Mouse (Mus musculus): ENCODE results near the gene Tnni3k.
"Not testable (repeated sequence)": the region's sequence is repeated elsewhere in the genome, so short reads cannot be mapped to it uniquely, and the experiment has no call there.

The Tnni3k gene

DNA sequence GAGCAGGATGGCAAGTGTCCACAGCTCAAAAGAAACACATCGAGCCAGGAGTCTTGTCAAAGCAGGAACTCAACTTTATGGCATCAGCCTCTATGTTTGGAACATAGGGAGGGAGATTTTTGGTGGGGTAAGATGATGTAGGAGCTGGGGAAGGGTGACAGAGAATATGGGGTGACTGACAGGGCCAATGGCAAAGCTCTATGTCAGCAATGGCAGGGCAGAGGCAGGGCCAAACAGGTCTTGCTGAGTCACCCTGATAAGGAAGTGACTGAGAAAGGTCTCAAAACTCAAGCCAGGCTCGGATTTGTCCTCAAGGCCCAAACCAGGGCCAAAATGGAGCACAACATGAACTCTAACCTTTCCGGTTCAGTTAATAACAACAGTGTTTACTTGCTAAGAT is 219.1 kb downstream of the Tnni3k start:
- intact Hi-C loops (cut with DNase I) = no loop called here

DNA sequence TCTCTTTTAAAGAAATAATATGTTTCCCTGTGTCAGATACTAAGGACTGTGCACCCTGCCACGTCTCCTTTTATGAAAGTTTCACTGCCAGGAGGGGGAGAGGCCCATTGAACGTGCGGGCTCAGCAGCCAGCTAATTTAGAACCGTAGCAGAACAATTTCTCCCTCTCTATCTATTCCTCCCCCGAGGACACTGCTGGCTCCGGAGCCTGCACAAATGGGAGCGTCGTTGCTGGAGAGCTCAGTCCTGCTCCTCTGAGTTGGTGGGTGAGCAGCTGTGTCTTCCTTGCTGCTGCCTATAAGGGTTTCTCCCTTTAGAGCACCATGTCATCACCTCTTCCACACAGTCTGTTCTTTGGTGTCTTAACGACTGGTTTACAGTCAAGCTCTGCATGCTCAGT is 220.8 kb downstream of the Tnni3k start:
- intact Hi-C loops (cut with DNase I) = no loop called here

DNA sequence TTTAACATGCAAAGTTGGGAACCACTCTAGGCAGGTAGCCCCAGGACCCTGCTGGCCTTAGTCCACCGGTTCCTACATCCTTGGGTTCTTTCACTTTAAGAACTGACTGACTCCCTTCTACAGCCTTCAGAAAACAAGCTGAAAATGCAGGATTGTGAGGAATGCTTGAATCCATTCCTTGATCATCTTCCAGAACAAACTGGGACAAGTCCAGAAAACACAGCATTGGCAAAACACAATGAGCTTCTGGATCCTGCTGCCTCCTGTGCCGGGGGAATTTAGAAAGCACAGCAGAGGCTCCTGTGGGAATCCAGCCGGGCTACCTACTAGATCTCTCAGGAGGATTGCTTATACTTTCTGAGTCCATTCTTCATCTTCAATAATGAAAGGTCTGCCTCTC is 229.5 kb downstream of the Tnni3k start:
- intact Hi-C loops (cut with DNase I) = no loop called here

DNA sequence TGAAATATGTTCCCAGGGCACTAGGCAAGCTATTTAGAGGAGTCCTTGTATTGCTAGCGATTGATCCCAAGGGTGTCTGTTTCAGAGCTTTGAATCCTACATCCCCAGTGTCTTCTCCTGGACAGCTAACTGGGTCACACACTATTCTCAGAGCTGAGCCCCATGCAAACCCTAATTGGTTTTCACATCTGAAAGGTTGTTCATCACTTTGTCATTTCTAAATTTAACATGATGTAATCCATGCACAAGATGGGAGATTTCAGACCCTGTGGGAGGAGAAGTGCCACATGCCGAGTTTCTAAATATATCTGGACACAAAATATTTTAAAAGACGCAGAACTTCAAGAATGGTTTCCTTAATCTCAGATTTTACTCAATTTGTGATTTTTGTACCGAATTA is 230.5 kb downstream of the Tnni3k start:
- intact Hi-C loops (cut with DNase I) = no loop called here

DNA sequence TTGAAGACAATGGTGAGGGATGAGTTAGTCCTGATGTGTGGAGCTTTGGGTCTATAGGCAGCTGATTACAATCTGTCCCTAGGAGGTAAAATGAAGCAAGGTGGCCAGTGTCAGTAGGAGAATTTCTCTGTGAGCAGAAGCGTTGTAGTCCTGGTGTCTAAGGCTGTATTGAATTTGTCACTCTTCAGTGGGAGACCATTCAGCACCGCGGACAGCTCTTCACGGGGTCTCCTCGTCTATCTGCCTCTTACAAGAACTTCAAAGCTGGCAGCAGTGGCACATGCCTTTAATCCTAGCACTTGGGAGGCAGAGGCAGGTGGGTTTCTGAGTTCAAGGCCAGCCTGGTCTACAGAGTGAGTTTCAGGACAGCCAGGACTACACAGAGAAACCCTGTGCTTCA is 235.5 kb downstream of the Tnni3k start:
- intact Hi-C loops (cut with DNase I) = not testable (repeated sequence)

DNA sequence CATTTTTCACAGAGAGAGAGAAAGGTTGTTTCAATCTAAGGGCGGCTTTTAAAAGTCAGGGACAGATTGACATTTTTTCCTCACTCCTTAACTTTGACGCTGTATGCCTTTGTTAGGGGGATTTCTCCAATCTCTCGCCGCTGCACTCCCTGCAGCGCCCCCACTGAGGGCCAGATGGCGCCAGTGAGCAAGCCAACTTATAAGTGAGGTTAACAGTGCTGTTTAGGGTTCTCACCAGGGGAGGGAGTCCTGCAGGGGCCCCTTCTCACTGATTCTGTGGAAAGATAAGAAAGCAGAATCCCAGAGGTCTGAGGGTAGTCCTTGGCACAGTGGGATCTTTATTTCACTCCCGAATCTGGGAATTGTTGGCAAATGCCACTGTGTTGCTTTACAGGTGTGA is 237.5 kb downstream of the Tnni3k start:
- intact Hi-C loops (cut with DNase I) = no loop called here

DNA sequence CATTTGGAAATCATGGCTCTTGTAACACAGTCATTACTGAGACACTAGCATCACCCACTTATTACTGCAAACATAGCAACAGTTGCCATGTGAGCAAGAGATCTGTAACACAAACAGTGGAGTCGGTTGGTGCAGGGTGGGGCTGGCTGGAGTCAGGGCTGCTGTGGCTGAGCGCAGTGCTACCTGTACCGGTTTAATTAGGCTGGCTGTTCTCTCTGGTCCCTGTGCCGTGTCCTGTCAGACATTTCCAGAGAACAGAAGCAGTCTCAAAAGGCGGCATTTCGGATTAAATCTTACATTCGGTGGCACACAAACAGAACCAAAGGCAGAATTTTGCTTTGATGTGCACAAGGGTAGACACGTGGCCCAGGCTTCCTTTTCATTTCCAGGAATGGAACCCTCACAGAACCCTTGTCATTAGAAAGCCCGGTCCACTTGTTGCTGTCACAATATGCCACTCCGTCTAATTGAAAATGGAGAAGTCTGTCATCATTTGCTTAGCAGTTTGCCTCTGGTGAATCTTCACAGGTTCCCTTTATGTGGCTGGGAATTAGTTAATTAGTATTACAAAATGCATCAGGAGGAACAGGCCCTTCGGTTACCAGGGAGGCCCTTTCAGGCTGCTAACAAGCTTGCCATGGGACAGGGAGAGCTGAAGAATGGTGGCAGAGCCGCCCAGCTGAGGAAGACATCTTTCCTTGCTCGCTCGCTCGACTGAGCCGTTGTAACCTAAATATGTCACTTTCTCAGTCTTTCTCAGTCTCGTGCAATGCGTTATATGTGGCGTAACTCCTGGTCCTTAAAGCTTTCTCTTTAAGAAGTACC is 238.2 kb downstream of the Tnni3k start:
- intact Hi-C loops (cut with DNase I) = no loop called here

DNA sequence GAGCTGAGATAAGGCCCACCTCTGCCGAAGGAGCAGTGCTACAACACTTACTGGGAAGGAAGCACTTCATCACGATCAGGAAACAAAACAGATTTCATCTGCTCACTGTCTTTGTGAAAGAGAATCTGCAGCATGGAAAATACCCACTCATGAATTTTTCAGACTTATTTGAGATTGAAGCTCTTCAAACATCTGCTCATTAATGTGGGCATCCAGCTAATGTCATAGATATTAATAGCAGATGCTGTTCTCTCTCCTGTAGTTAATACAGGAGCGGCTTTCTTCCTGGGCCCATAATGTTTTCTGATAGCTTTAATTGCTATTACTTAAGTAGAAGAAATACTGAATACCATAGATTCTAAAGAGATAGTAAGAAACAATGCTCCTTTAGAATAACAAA is 239.0 kb downstream of the Tnni3k start:
- intact Hi-C loops (cut with DNase I) = no loop called here

DNA sequence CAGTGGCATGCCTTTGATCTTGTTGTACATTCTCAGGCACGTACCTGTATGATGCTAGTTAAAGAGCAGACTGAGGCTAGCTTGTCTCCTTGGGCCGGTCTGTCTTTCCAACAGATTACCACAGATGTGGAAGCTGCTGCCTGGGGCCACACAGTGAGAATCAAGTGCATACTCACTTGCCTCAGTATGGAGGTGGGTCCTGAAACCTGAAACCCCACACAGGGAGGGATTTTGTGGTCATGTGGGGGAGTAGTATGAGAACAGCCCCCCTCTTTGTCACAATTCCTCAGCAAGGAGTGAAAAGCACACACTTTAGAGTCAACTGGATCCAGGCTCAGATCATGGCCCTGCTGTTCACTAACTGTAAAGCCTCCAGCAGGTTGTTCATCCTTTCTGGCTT is 239.6 kb downstream of the Tnni3k start:
- intact Hi-C loops (cut with DNase I) = no loop called here

DNA sequence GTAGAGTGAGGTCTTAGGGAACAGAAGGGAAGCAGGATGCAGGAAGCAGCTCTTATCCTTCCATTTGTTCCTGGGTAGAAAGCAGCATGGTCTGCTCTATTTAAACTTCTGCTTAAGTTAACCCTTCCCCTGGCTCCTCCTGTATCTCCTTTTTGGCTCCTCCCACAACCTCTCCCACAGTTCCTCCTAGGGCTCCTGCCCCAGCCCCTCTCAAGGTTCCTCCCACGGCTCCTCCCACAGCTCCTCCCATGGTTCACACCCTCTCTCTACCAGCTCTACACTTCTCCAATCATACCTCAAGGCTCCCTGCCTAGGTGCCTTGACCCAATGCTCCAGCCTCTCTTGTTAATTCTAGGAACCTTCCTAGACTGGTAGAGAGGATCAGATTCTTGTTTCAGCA is 242.3 kb downstream of the Tnni3k start:
- intact Hi-C loops (cut with DNase I) = no loop called here

DNA sequence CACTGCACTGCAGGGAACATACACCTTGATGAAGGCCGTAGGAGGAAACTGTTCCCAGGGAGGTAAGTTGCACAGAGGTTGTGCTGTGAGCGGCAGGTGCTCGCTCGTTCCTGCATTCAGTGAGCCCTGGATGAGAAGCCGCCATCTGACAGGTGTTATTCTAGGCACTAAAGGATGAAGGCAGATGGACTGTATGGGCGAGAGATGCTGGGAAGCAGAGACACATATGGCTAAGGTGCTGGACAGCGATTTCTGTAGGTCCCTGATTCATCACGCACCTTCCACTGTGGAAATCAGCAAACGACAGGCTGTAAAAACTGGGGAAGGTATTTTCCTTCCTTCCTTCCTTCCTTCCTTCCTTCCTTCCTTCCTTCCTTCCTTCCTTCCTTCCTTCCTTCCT is 243.4 kb downstream of the Tnni3k start:
- intact Hi-C loops (cut with DNase I) = no loop called here

DNA sequence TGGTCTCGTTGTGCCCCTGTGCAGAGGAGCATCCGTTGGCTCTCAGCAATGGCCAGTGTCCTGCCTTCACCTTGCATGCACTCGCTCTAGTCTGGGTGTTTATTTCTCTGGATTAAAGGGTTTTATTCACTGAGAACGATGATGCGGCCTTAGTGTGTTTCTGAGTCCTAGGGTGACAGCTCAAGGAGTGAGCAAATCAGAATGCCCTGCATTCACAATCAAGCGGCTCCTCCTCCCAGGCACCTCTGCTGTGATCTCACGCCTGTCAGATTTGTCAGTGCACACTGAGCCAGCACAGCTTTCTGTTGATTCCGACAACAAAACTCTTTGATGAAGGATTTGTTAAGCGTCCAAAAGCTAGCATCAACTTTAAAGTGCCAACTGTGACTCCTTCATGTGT is 243.9 kb downstream of the Tnni3k start:
- intact Hi-C loops (cut with DNase I) = no loop called here

DNA sequence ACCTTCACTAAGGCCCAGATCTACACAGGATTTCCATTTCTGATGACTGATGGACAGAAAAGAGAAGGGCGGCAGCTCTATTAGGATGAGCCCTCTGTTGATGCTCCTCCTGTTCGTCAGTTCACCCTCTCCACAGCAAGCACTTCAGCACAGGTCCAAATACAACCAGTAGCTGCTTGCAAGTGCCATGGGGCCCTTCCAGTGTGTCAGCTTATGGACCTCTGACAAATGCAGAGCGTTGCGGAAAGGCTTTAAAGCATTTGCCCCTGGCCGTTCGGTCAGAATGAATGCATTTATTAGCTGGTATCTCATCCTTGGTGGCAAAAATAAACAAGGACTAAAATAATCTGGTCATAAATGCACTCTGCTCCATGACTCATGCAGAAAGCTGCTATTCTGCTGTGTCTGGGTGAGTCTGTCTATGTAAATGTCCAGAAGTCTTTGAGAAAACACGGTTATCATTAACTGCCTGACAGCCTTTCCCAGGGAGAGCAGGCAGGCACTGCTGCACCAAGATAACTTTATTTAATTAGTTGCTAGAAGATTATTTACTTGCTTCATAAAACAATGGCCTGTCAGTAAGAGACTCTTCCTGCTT is 244.8 kb downstream of the Tnni3k start:
- intact Hi-C loops (cut with DNase I) = no loop called here

DNA sequence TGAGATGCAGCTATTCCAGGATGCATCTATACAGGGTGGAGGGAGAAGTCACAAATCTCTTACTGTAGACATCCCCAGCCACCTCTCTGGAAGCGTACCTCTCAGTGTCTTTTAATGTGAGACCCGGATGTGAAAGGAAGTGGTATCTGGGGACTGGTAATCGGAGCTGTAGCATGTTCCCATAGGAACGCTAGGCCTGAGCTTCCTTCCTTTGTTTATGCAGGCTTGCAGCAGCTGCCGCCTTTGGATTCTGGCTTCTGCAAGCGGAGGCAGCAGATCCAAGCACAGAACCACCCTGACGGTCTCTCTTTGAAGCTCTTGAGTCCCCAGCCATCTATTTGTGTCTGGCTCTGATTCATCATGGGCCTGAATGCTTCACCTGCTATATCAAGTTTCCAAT is 248.6 kb downstream of the Tnni3k start:
- intact Hi-C loops (cut with DNase I) = no loop called here

DNA sequence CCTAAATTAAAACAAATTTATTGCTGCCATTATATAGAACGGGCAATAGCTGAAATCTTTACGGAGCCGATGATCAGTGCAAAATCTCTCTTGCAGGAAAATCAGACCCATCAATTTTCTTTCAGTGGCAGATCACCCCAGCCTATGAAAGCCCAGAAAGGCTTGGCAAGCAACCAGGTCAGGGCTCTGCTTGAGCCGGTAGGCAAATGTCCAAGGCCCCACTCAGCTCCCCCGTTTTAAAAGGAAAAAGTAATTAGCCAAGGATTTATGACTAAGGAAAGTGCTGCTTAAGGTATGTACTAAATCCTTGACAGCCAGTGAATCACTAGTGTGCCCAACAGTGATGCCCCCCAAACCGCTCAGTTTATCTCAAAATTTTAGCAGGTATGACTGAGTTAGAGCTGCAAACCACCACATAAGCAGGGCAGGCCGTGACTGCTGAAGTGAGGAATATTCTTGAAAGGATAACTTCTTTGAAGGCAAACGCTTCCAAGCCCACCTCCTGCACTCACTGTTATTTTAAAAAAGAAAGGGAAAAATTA is 254.2 kb downstream of the Tnni3k start:
- intact Hi-C loops (cut with DNase I) = no loop called here

DNA sequence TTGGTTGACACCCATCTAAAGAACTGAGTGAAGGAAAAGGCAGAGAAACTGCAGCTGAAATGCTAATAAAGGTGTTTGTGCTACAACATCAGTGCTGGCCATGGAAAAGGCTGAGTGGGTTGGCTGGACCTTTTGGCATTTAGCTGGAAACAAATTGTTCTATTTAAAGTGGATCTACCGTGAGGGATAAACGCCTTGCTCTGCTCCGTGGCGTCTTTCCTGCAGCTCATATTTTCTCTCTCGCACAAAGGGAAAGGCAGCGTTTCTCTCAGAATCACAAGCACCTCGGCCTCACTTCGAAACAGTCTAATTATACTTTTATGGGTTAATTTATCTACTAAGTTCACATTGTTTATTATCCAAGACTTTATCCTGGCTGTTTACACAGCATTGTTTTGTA is 254.8 kb downstream of the Tnni3k start:
- intact Hi-C loops (cut with DNase I) = no loop called here

DNA sequence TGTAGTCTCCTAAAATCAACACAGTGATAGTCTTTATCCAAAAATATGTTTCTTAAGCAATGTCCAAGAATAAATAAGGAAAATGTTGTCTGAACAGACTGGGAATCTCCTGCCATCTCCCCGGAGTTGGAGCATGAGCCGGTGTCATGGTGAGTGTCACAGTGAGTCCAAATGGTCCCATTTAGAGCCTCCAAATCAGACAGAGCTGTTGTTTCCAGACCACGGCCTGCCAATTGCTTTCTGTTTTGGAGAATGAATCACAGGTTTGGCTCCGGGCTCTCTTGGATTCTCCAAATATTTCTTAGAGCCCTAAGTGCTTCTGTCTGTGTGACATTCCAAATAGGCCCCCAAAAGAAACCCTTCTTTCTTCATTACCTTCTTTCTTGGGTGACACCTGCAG is 256.4 kb downstream of the Tnni3k start:
- intact Hi-C loops (cut with DNase I) = no loop called here

DNA sequence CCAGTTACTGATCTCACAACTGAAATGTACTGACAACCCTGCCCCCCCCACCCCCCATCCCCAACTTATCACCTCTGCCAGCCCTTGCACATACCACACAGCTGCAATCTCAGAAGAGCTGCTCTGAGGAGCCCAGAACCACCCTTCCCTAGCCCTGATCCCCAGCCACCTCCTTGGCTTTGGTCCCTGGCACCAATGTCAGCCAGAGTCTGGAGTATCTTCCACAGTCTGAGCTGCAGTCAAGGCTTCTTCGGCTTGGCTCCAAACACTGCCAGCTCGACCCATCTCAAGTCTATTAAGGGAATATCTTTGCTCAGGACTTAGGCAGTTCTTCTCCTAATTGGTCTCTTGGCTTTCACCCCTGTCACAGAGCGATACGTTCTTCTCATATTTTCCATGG is 261.6 kb downstream of the Tnni3k start:
- intact Hi-C loops (cut with DNase I) = no loop called here

DNA sequence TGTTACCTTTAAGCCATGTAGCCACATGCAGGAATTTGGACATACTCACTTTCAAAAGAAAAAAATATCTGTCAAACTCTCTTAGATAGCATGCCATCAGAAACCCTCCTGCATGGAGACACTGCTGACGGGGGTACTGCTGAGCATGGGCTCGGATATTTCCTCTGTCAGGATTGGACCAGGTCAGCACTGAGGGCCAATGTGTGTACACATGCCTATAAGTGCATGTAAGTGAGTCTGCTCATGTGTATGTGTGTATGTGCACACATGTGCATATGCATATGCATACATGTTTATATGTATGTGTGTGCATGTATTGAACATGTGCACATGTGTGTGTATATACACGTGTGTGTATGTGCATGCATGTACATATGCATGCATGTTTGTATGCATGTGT is 267.6 kb downstream of the Tnni3k start:
- intact Hi-C loops (cut with DNase I) = loop anchor here (10.0 kb wide), 1 partner anchor 133 kb away; no protein-coding TSS in a partner anchor

DNA sequence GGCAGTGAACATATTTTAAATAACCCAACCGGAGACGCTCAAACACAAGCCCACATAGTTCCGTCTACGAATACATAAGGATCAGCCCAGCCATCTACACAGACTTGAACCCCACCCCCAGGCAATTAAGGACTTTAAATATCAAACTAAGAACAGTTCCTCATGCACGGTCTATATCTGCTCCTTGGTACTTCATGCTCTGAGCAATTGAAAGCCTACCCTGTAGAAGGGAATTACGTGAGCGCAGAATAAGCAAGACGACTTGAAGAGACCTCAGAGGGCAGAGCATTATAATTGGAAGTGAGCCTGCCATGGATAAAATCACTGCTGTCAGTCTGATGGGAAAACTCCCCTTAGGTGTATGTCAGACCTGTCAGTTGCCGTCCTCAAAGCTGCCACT is 268.9 kb downstream of the Tnni3k start:
- intact Hi-C loops (cut with DNase I) = loop anchor here (10.0 kb wide), 1 partner anchor 132 kb away; no protein-coding TSS in a partner anchor

DNA sequence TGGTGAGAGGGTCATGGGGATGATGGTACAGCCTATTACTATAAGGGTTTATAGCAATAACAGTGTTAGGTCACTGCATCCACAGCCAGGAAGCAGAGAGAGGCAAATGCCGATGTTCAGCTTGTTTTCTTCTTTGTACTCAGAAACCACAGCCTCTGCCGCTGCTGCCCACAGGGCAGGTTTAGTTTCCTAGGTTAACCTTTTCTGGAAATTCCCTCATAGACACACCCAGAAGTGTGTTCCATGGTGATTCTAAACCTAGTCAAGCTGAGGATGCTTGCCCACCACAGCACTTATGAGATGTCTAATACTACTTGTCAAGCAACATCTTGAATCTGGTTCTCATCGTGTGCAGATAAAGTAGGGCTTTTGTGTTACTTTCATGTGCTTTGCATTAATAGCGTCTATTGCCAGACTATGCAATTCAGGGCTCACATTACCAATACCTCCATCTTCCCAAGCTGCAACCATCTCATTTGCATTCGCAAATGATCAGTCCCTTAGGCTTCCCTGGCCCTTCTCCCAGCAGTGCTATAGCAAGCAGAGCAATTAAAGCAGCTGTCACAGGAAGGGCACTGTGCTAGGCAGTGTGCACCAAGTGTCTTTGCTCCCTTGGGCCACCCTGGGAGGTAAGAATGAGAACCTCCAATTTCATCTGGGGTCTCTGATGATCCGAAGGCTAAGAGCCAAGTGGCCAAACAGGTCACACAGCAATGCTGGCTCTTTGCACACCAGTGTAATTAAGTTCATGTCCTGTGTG is 276.2 kb downstream of the Tnni3k start:
- intact Hi-C loops (cut with DNase I) = no loop called here

DNA sequence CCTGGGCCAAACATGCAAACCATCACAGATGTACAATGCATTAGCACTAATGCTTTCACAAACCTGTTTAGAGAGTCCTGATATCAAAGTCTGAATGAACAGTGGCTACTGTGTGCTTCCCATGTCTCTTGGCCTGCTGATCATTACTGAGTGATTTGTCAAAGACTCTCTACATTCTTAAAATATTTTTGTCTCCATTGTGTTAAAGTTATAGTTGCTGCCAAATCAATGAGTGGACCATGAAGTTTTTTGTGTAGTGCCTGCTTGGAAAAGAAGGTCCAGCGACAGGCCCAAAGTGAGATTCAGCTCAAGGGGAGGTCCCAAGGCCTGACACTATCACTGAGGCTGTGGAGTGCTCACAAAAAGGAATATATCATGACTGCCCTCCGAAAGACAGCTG is 283.6 kb downstream of the Tnni3k start:
- intact Hi-C loops (cut with DNase I) = no loop called here

Data from adrenal gland (tissue).